Mouse (Mus musculus) erythroblast, embryonic 14.5 days (primary cell): ENCODE results near the gene D17H6S53E.

Experiments used
- GATA1 ChIP-seq: IDR thresholded peaks from 2 replicates; pipeline ENCODE4 v1.6.1; 2012; ENCODE audit warnings: low read length, inconsistent platforms, mixed read lengths
- TAL1 ChIP-seq: IDR thresholded peaks from 3 replicates; pipeline ENCODE4 v1.6.1; 2012; ENCODE audit warnings: low read length, inconsistent platforms, mixed read lengths

GRCm38 (mm10) chr17:35153931-35154330 is 27.8 kb downstream of the D17H6S53E start:
- TF ChIP-seq TAL1: no peak
- no peak for TF ChIP-seq GATA1
